Mouse (Mus musculus) heart, postnatal 14 days (tissue): ENCODE results near the gene Ube2ql1. TPM values are rescaled to one million over a fixed set of nuclear protein-coding genes. Genes with fewer than 3 reads are reported as not detected.

ENCODE experiments used
- DNase-seq, 2 experiments: peaks; one replicate each; pipeline ENCODE4 v3.0.0; 2021 to 2022
- intact Hi-C: fragments of 180-260 bp; cut with DNase I; formaldehyde crosslinking; loops from one replicate; pipeline ENCODE4 v1.15.1; 2025
- long read RNA-seq, 2 experiments: library from polyadenylated mRNA; stranded (forward); transcript quantifications; one replicate each; pipeline ENCODE4 v2.0.0; 2021
- total RNA-seq, 2 experiments: library from RNA; stranded (reverse); gene quantifications; 2 replicates each; pipeline ENCODE4 v1.2.3; 2021

Gene Ube2ql1
- total RNA-seq: 1 to 10 TPM; 1.3 to 1.9 TPM
- long read RNA-seq, experiment 1, partial matches to known transcripts: 0 of 3 reads
- long read RNA-seq, experiment 1, other reads (novel, unspliced or antisense): 1 of 3 reads
- long read RNA-seq, experiment 2, partial matches to known transcripts: 0 of 1 reads
- long read RNA-seq, experiment 2, other reads (novel, unspliced or antisense): 0 of 1 reads

- intact Hi-C loops: loop anchor here (1.0 to 2.0 kb wide), 2 partner anchors 252 to 493 kb away; no protein-coding TSS in a partner anchor
- DNase-seq: peak; percentile 87 to 88
Measured at GRCm38 (mm10) chr13:69739759-69740135, at the start of gene Ube2ql1. TSS of gene Ube2ql1 (minus strand) at chr13:69739889.

- no peak for DNase-seq
- intact Hi-C loops: no loop called here
Measured at GRCm38 (mm10) chr13:69788704-69789103, 49.0 kb upstream of the Ube2ql1 start.

- DNase-seq: no peak
- intact Hi-C loops: no loop called here
Measured at GRCm38 (mm10) chr13:69778221-69778620, 38.5 kb upstream of the Ube2ql1 start.

GRCm38 (mm10) chr13:69772358-69772757, 32.7 kb upstream of the Ube2ql1 start:
- intact Hi-C loops: no loop called here
- no peak for DNase-seq

- intact Hi-C loops: no loop called here
Measured at GRCm38 (mm10) chr13:69770538-69771456, 31.1 kb upstream of the Ube2ql1 start.

GRCm38 (mm10) chr13:69768152-69768551, 28.5 kb upstream of the Ube2ql1 start:
- intact Hi-C loops: no loop called here
- DNase-seq: no peak

More at GRCm38 (mm10) chr13:69770538-69771456, 31.1 kb upstream of the Ube2ql1 start:
- no peak for DNase-seq

GRCm38 (mm10) chr13:69764646-69765045, 25.0 kb upstream of the Ube2ql1 start:
- intact Hi-C loops: no loop called here
- no peak for DNase-seq

GRCm38 (mm10) chr13:69761393-69761792, 21.7 kb upstream of the Ube2ql1 start:
- peak; percentile 59 to 71 for DNase-seq
- intact Hi-C loops: no loop called here

- no peak for DNase-seq
- intact Hi-C loops: no loop called here
Measured at GRCm38 (mm10) chr13:69758979-69759378, 19.3 kb upstream of the Ube2ql1 start.

GRCm38 (mm10) chr13:69752875-69753274, 13.2 kb upstream of the Ube2ql1 start:
- intact Hi-C loops: no loop called here
- DNase-seq: no peak

GRCm38 (mm10) chr13:69751510-69751909, 11.8 kb upstream of the Ube2ql1 start:
- no peak for DNase-seq
- intact Hi-C loops: no loop called here

- DNase-seq: no peak
- intact Hi-C loops: no loop called here
Measured at GRCm38 (mm10) chr13:69748756-69749155, 9.1 kb upstream of the Ube2ql1 start.

GRCm38 (mm10) chr13:69740331-69741285, 919 bp upstream of the Ube2ql1 start:
- peak; percentile 51 to 58 for DNase-seq
- intact Hi-C loops: loop anchor here (2.0 kb wide), 1 partner anchor 492 kb away; no protein-coding TSS in a partner anchor

GRCm38 (mm10) chr13:69739091-69739758, 464 bp downstream of the Ube2ql1 start:
- intact Hi-C loops: loop anchor here (1.0 kb wide), 1 partner anchor 252 kb away; no protein-coding TSS in a partner anchor
- peak; percentile 10 to 17 for DNase-seq

GRCm38 (mm10) chr13:69738461-69738971, 1.2 kb downstream of the Ube2ql1 start:
- intact Hi-C loops: no loop called here
- peak; percentile 5 to 7 for DNase-seq

- no peak for DNase-seq
- intact Hi-C loops: no loop called here
Measured at GRCm38 (mm10) chr13:69737444-69738185, 2.1 kb downstream of the Ube2ql1 start.

GRCm38 (mm10) chr13:69732636-69733035, 7.1 kb downstream of the Ube2ql1 start:
- intact Hi-C loops: loop anchor here (1.0 kb wide), 1 partner anchor 36 kb away; no protein-coding TSS in a partner anchor
- DNase-seq: peak; percentile 10

- DNase-seq: no peak
- intact Hi-C loops: no loop called here
Measured at GRCm38 (mm10) chr13:69725376-69725775, 14.3 kb downstream of the Ube2ql1 start.

GRCm38 (mm10) chr13:69721141-69721540, 18.5 kb downstream of the Ube2ql1 start:
- intact Hi-C loops: no loop called here

More at GRCm38 (mm10) chr13:69721141-69721540, 18.5 kb downstream of the Ube2ql1 start:
- DNase-seq: no peak
